Mouse (Mus musculus): ENCODE data around the gene Ccl7. TPM values are rescaled to one million over a fixed set of nuclear protein-coding genes. Genes with fewer than 3 reads are reported as not detected.

The Ccl7 gene
- total RNA-seq, 2 experiments from 2014 or later = 0.46 to 0.92 TPM

GRCm38 (mm10) chr11:82032678-82033344 lies 12.7 kb upstream of the Ccl7 start:
- DNase-seq = peak; percentile 74 to 78
- intact Hi-C loops (cut with DNase I) = no loop called here

DNA sequence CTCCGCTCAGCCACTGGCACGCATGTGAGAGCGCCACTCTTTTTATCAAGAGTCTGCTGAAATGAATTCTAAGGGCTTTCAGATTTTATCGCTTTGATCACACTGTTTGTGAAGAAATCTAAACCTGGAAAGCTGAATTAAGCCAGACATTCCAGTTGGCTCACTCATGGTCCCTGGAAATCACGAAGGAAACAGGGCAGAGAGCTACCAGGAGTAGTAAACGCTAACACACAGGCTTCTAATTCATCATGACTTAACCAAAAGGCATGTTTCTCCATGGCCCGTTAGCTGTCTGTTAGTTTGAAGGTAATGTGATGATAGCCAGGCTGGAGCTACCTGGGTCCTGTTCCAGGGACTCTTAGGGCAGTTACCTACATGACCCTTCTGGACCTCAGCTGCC lies 11.1 kb upstream of the Ccl7 start:
- no peak for DNase-seq
- intact Hi-C loops (cut with DNase I) = loop anchor here (2.0 kb wide), 1 partner anchor 38 kb away; no protein-coding TSS in a partner anchor

- peak; percentile 76 for DNase-seq
- intact Hi-C loops (cut with DNase I) = loop anchor here (2.0 kb wide), 1 partner anchor 39 kb away; no protein-coding TSS in a partner anchor
These were observed 10.2 kb upstream of the Ccl7 start, which contains the start of gene Ccl2 for GRCm38 (mm10) chr11:82035356-82035755. Gene Ccl2 (plus strand): TSS chr11:82035571.

- intact Hi-C loops (cut with DNase I) = loop anchor here (2.0 kb wide), 1 partner anchor 39 kb away; no protein-coding TSS in a partner anchor
- DNase-seq = no peak
These were observed 9.7 kb upstream of the Ccl7 start for GRCm38 (mm10) chr11:82035857-82036256.

- DNase-seq = no peak
- intact Hi-C loops (cut with DNase I) = no loop called here
These were observed 7.0 kb upstream of the Ccl7 start, which contains the start of gene Gm17268 for GRCm38 (mm10) chr11:82038535-82038934. Gene Gm17268 (minus strand): TSS chr11:82038562.

- intact Hi-C loops (cut with DNase I) = no loop called here
- no peak for DNase-seq
These were observed 6.3 kb upstream of the Ccl7 start for GRCm38 (mm10) chr11:82039132-82039660.

GRCm38 (mm10) chr11:82041671-82042080 lies 3.8 kb upstream of the Ccl7 start:
- intact Hi-C loops (cut with DNase I) = no loop called here
- DNase-seq = peak in 1 of 2 experiments; percentile 28

GRCm38 (mm10) chr11:82047746-82048415 lies 2.4 kb downstream of the Ccl7 start:
- intact Hi-C loops (cut with DNase I) = loop anchor here (2.0 kb wide), 2 partner anchors 51 to 129 kb away; no protein-coding TSS in a partner anchor
- peak; percentile 61 to 66 for DNase-seq

DNA sequence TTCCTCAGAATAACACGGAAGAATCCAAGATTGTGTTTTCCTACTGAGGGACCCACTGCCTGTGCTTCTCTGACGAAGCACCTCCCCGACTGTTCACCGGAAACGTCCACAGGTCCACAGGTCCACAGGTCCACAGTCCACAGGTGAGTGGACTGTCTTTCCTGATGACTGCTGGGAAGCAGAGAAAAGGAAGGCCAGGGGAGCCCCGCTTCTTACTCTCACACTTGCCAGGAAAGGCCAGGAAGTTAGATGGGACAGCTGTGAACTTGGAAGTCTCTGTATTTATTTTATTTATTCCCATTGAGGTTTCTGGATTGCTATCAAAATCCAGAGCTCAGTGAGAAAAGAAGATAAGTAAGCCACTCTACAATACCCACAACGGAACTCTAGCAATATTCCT lies 8.3 kb downstream of the Ccl7 start:
- no peak for DNase-seq
- intact Hi-C loops (cut with DNase I) = no loop called here

- DNase-seq = no peak
These were observed 12.1 kb downstream of the Ccl7 start, which contains the start of gene Ccl11 for GRCm38 (mm10) chr11:82057646-82058045. Gene Ccl11 (plus strand): TSS chr11:82057823.

GRCm38 (mm10) chr11:82062226-82062625 lies 16.7 kb downstream of the Ccl7 start:
- intact Hi-C loops (cut with DNase I) = no loop called here
- DNase-seq = no peak

More at GRCm38 (mm10) chr11:82057646-82058045, 12.1 kb downstream of the Ccl7 start, which contains the start of gene Ccl11:
- intact Hi-C loops (cut with DNase I) = no loop called here

- intact Hi-C loops (cut with DNase I) = no loop called here
- DNase-seq = no peak
These were observed 17.9 kb downstream of the Ccl7 start for GRCm38 (mm10) chr11:82063454-82063853.

DNA sequence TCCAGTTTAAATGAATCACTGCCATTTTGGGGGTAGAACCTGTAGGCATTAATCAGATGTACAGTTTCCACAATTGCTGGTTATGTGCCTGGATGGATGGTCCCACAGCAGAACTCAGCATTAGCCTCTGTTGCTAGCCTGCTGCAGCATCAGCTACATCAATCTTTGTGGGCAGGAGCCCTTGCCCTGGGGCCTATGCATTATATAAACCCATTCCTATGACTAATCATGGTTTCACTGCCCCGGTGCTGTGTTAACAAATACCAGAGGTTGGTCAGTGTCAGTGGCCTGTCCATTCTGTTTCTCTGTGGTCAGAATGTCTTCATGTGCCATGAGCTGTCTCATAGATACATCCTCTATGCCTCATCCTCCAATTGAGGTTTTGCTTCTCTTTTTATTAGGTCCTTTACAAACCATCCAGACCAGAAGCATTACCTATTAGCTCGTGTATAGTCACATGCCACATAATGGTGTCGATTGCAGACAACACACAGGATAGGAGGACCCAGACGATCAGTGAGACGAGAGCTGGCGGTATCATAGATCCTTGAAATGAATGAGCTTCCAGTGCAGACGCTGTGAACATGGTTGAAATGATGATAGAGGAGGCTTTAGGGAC lies 21.6 kb downstream of the Ccl7 start:
- intact Hi-C loops (cut with DNase I) = no loop called here
- DNase-seq = no peak

GRCm38 (mm10) chr11:82071076-82071475 lies 25.6 kb downstream of the Ccl7 start:
- DNase-seq = peak in 1 of 2 experiments; percentile 24
- intact Hi-C loops (cut with DNase I) = no loop called here

- DNase-seq = no peak
These were observed 26.9 kb downstream of the Ccl7 start for GRCm38 (mm10) chr11:82072374-82072773.

GRCm38 (mm10) chr11:82072984-82073383 lies 27.5 kb downstream of the Ccl7 start:
- no peak for DNase-seq
- intact Hi-C loops (cut with DNase I) = no loop called here

More at GRCm38 (mm10) chr11:82072374-82072773, 26.9 kb downstream of the Ccl7 start:
- intact Hi-C loops (cut with DNase I) = no loop called here

- intact Hi-C loops (cut with DNase I) = no loop called here
- DNase-seq = no peak
These were observed 28.2 kb downstream of the Ccl7 start for GRCm38 (mm10) chr11:82073686-82074085.

DNA sequence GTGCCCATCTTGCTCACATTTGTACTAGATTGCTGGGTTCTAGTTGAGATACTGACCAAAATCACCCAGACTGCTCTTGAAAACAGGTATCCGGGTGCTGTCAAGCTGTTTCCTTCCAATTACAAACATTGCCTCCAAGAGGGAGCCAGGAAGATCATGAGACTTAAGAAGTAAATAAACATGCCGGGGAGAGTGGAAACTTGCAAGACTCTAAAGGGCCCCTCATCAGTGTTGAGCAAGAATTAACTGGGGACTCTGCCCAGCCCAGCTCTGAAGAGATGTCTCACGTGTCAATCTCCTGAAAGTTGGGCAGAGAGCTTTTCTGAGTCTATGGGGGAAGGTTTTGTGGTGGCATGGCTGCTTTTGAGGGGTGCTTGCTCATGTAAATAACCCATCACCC lies 31.5 kb downstream of the Ccl7 start:
- intact Hi-C loops (cut with DNase I) = no loop called here
- no peak for DNase-seq

GRCm38 (mm10) chr11:82078136-82078730 lies 32.7 kb downstream of the Ccl7 start:
- intact Hi-C loops (cut with DNase I) = no loop called here
- no peak for DNase-seq

GRCm38 (mm10) chr11:82080865-82081264 lies 35.4 kb downstream of the Ccl7 start:
- DNase-seq = no peak
- intact Hi-C loops (cut with DNase I) = no loop called here

Measured in heart, postnatal 36 days (tissue).